Mouse (Mus musculus) forebrain, postnatal 0 days (tissue): ENCODE measurements at regions not wholly inside any gene's neighbourhood (a gene's known extent, or its start where the extent isn't known, plus 50 kb on each side); places are given as distances from the start of the nearest gene placed in this dataset.
A peak's percentile ranks its signal among the peaks of the same experiment; 100 is the strongest.

Experiments
- ATAC-seq: fragments of 200-750 bp; cut with Nextera tagmentation; 2 replicates; pipeline ENCODE4 v1.8.0; 2017; ENCODE audit warnings: mild to moderate bottlenecking, moderate library complexity
- DNase-seq: peaks from one replicate; pipeline ENCODE4 v3.0.0-alpha.2; 2015
- H3K27ac ChIP-seq: fragments of 300-500 bp; sonication (generic); 2 replicates; pipeline ENCODE4 v1.5.1; 2014; ENCODE audit warnings: low read depth, mild to moderate bottlenecking, antibody characterized with exemption, low read length, moderate library complexity, mixed read lengths
- H3K27me3 ChIP-seq: fragments of 300-500 bp; sonication (generic); 2 replicates; pipeline ENCODE4 v1.6.1; 2014; ENCODE audit warnings: mild to moderate bottlenecking, low read length, mixed read lengths; ENCODE audit not compliant: insufficient read depth
- H3K36me3 ChIP-seq: fragments of 300-500 bp; sonication (generic); 2 replicates; pipeline ENCODE4 v1.6.1; 2014; ENCODE audit warnings: mild to moderate bottlenecking, moderate library complexity; ENCODE audit not compliant: insufficient read depth
- H3K4me1 ChIP-seq: fragments of 300-500 bp; sonication (generic); 2 replicates; pipeline ENCODE4 v1.6.1; 2014; ENCODE audit warnings: antibody characterized with exemption; ENCODE audit not compliant: insufficient read depth
- H3K4me2 ChIP-seq: fragments of 300-500 bp; sonication (generic); 2 replicates; pipeline ENCODE4 v1.6.1; 2014; ENCODE audit warnings: low read depth, mild to moderate bottlenecking, moderate library complexity
- H3K4me3 ChIP-seq: fragments of 300-500 bp; sonication (generic); 2 replicates; pipeline ENCODE4 v1.5.1; 2014; ENCODE audit warnings: low read depth, low read length, mixed read lengths
- H3K9ac ChIP-seq: fragments of 300-500 bp; sonication (generic); 2 replicates; pipeline ENCODE4 v1.6.1; 2014; ENCODE audit warnings: mild to moderate bottlenecking
- H3K9me3 ChIP-seq: fragments of 300-500 bp; sonication (generic); 2 replicates; pipeline ENCODE4 v1.6.1; 2016; ENCODE audit warnings: low read length
- CTCF ChIP-seq: sonication (generic); IDR thresholded peaks from 2 replicates; pipeline ENCODE4 v1.5.1; 2016; ENCODE audit warnings: antibody characterized with exemption, control low read depth, low read depth
- WGBS: fragments of 180-500 bp; shearing (Covaris S2); extraction: QIAGEN DNeasy Blood & Tissue Kit; methylation state at CpG from one replicate; pipeline ENCODE4 v1.1.7; 2014; 5-methylcytosine and 5-hydroxymethylcytosine counted together

DNA sequence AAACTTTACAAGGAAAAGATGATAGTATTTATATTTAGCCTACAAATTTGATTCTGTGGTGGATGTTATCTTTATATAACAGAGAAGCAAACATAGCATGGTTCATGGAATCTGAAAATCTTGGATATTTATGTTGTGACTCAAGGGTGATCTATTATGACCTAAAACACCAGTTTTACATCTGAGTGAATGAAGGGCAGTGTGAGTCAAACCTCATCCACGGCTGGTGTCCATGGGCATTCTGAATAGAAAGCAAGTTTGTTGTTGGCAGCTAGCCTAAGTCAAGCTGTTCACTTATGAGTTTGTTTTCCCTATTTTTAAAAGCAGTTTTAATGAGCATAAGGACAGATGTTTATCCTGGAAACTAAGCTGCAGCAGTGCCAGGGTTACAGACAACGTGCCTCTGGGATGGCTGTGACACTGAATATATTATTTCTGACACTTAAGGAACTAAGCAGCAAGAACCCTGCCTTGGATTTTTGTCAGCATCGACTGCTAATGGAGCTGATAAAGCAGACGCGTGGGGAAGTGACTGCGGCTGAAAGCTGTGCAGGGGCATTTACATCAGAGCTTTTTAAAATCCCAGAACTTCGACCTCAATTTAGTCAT, 278.5 kb downstream of the Phf3 start:
- 17% methylated on average over 7 of the region's 7 CpGs for WGBS

DNA sequence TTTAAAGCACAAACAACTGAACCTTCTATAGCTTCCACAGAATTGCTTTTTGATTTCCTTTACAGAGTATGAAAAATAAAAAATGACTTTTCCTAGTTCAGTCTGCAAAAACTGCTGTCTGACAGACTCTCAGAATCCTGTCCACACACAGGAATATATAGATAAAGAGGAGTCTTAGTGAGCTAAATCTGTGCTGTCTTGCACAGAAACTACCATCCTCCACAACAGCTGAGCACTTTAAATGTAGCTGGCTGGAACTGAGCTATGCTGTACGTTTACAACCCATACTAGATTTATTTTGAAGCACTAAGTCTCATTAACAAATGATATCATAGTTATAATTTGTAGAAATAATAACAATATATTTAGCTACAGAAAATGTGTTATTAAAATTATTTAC, 279.7 kb downstream of the Phf3 start:
- ATAC-seq (peak; percentile 63), DNase-seq (no peak)
- H3K27me3 ChIP-seq = no peaks in the 10 kb centered on the region
- H3K27ac ChIP-seq = no peak overlapping the region
- H3K4me2 ChIP-seq = no peak overlapping the region
- TF ChIP-seq CTCF = no peak
- 35% methylated on average over 1 of the region's 1 CpGs for WGBS
- no peak overlapping the region for H3K4me3 ChIP-seq
- no peak overlapping the region for H3K9ac ChIP-seq
- H3K36me3 ChIP-seq = no peaks in the 10 kb centered on the region
- H3K4me1 ChIP-seq = 0 out of 2 replicates have a peak, but pooled peaks cover 3% of the 10 kb centered on the region
- H3K9me3 ChIP-seq = no peaks in the 10 kb centered on the region

More for the DNA sequence above, 278.5 kb downstream of the Phf3 start:
- Histone ChIP-seq H3K27me3 (no peaks in the 10 kb centered on the region), H3K4me1 (0 out of 2 replicates have a peak, but pooled peaks cover 2% of the 10 kb centered on the region), H3K9me3 (no peaks in the 10 kb centered on the region), H3K4me2 (no peak overlapping the region), H3K4me3 (no peak overlapping the region), H3K27ac (no peak overlapping the region), H3K9ac (no peak overlapping the region), H3K36me3 (no peaks in the 10 kb centered on the region)
- TF ChIP-seq CTCF = no peak
- DNase-seq (peak; percentile 34), ATAC-seq (peak; percentile 60)

DNA sequence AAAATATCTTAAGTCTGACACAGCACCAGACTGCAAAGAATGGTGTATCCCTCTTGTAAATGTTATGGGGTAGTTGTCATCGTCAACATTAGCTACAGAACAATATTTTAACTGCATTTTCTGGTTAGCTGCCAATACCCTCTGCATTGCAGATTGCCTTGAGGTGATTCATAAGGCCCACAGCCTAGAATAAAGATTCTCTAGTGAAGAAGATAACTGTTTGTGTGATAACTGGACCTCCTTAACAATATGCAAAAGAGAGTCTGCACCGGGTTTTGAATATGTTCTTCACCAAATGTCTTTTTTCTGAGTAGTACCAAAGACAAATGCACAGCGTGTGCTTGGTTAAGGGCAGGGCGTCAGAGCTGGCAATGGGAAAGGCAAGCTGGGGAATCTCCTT, 283.0 kb downstream of the Phf3 start:
- Histone ChIP-seq H3K27ac (no peak overlapping the region), H3K4me3 (no peak overlapping the region), H3K36me3 (no peaks in the 10 kb centered on the region), H3K4me1 (0 out of 2 replicates have a peak, but pooled peaks cover 3% of the 10 kb centered on the region), H3K9ac (no peak overlapping the region), H3K4me2 (no peak overlapping the region), H3K27me3 (no peaks in the 10 kb centered on the region), H3K9me3 (no peaks in the 10 kb centered on the region)
- TF ChIP-seq CTCF = no peak
- peak; percentile 28; the same call in 1 of the 2 replicates for ATAC-seq
- WGBS = 43% methylated on average over 4 of the region's 4 CpGs
- peak; percentile 16 for DNase-seq

DNA sequence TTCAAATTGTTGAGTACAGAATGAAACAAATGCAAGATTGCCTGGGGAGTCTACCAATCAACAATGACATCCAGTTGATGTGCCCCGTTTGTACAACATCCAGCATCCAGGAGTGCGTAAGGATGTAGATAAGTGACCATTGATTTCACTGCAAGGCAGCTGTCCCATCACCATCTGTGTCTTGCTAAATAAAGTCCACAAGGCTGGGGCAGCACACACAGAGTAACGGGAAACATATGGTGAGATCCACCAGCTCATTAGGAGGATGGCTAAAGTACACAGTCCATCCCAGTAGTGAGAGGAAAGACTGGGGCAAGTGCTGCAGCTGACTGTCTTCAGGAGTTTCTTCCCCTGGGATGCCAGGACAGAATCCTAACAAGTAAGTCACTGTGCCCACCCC, 284.8 kb downstream of the Phf3 start:
- ATAC-seq = no peak
- 73% methylated on average over 3 of the region's 3 CpGs for WGBS
- Histone ChIP-seq H3K4me1 (0 out of 2 replicates have a peak, but pooled peaks cover 3% of the 10 kb centered on the region), H3K4me3 (no peak overlapping the region), H3K27me3 (no peaks in the 10 kb centered on the region), H3K9me3 (no peaks in the 10 kb centered on the region), H3K36me3 (no peaks in the 10 kb centered on the region), H3K27ac (no peak overlapping the region), H3K9ac (no peak overlapping the region), H3K4me2 (no peak overlapping the region)
- no peak for TF ChIP-seq CTCF
- DNase-seq = no peak

DNA sequence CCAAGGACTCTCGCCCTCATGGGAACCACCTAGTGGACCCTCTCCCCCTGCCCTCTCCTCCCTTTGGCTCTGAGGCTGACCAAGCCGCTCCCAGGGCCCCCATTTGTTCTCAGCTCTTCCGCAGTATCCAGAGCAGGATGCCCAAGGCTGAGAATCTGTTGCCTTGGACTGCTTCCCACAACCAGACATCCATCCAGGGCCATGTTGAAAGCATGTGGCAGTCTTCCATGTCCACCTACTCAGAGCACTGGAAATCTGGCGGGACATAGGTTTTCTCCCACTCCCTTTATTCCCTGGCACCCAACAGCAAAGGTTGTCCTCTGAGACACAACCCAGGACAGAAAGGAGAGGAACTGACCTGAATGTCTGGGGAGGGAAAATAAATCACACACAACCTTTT, 285.4 kb downstream of the Phf3 start:
- H3K27me3 ChIP-seq = no peaks in the 10 kb centered on the region
- H3K27ac ChIP-seq = no peak overlapping the region
- no peaks in the 10 kb centered on the region for H3K36me3 ChIP-seq
- H3K9ac ChIP-seq = no peak overlapping the region
- no peak overlapping the region for H3K4me3 ChIP-seq
- no peak for TF ChIP-seq CTCF
- WGBS = 75% methylated on average over 4 of the region's 4 CpGs
- no peaks in the 10 kb centered on the region for H3K9me3 ChIP-seq
- 0 out of 2 replicates have a peak, but pooled peaks cover 3% of the 10 kb centered on the region for H3K4me1 ChIP-seq
- DNase-seq = no peak
- no peak overlapping the region for H3K4me2 ChIP-seq
- no peak for ATAC-seq

DNA sequence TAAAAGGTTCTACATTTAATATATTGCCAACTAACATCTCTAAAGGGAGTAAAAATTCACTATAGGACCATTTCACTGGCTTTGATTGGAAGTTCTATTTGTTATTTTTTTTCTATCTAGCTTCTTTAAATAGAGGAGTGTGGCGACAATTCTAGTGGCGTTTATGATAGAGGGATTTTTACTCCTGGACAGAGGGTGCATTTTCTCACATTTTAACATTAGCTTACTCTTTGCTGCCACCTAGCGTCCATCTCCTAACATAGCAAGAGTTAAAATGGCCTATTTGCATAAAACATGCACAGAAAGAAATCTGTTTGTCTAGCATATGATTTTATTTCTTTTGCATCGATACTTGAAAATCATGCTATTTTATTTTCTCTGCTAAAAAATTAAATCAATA, 288.9 kb downstream of the Phf3 start:
- 2% methylated on average over 4 of the region's 4 CpGs for WGBS
- Histone ChIP-seq H3K9me3 (no peaks in the 10 kb centered on the region), H3K27ac (no peak overlapping the region), H3K4me1 (no peaks in the 10 kb centered on the region), H3K9ac (no peak overlapping the region), H3K36me3 (no peaks in the 10 kb centered on the region), H3K4me3 (no peak overlapping the region), H3K4me2 (no peak overlapping the region), H3K27me3 (no peaks in the 10 kb centered on the region)
- ATAC-seq = peak; percentile 68
- peak; percentile 85 for DNase-seq
- TF ChIP-seq CTCF = peak; percentile 86

DNA sequence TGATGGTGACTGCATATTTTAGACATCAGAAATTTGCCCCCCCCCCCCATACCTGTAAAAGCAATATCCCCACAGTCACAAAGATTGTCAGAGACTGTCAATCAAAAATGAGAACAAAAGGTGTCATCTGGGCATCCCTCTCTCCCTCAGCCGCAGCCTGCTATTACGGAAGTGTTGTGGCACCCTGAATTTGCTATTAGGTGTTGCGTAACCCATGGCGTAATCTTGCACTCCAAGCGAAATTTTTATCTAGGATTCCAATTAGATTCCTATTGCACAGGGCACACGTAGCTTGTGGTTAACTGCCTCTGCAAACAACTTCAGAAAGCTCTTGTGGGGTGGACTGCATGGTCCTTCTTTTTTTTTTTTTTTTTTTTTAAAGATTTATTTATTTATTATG, 289.9 kb downstream of the Phf3 start:
- no peak for ATAC-seq
- Histone ChIP-seq H3K27ac (no peak overlapping the region), H3K27me3 (no peaks in the 10 kb centered on the region), H3K4me3 (no peak overlapping the region), H3K4me2 (no peak overlapping the region), H3K4me1 (no peaks in the 10 kb centered on the region), H3K9ac (no peak overlapping the region), H3K36me3 (no peaks in the 10 kb centered on the region), H3K9me3 (no peaks in the 10 kb centered on the region)
- WGBS = 81% methylated on average over 6 of the region's 6 CpGs
- no peak for DNase-seq
- no peak for TF ChIP-seq CTCF
